Mouse (Mus musculus) frontal cortex, adult 2 months (tissue): ENCODE measurements around the gene Gh. TPM values are rescaled to one million over a fixed set of nuclear protein-coding genes. Genes with fewer than 3 reads are reported as not detected.

Experiments
- DNase-seq, 2 experiments: peaks; one replicate each; pipeline ENCODE4 v3.0.0; 2022; ENCODE audit warnings: low spot score in 1 of 2; ENCODE audit errors: extremely low spot score in 1 of 2
- polyA plus RNA-seq: library from polyadenylated mRNA; depleted of rRNA; stranded (reverse); fragments of >200 nt; gene quantifications from 2 replicates; pipeline ENCODE4 v1.2.3, GENCODE M21; 2012

Gene Gh
- polyA plus RNA-seq, 1 experiment = 2.1 TPM

- DNase-seq = no peak
Measured at GRCm38 (mm10) chr11:106313533-106313932, 11.9 kb upstream of the Gh start.

GRCm38 (mm10) chr11:106310123-106310522 is 8.5 kb upstream of the Gh start:
- no peak for DNase-seq

GRCm38 (mm10) chr11:106308162-106308561 is 6.5 kb upstream of the Gh start:
- DNase-seq = no peak

- DNase-seq = no peak
Measured at GRCm38 (mm10) chr11:106307432-106307831, 5.8 kb upstream of the Gh start.

- DNase-seq = no peak
Measured at GRCm38 (mm10) chr11:106306758-106307157, 5.1 kb upstream of the Gh start.

- no peak for DNase-seq
Measured at GRCm38 (mm10) chr11:106306065-106306385, 4.4 kb upstream of the Gh start.

- no peak for DNase-seq
Measured at GRCm38 (mm10) chr11:106305348-106306064, 3.8 kb upstream of the Gh start.

GRCm38 (mm10) chr11:106302634-106303033 is 969 bp upstream of the Gh start:
- DNase-seq = peak in 1 of 2 experiments; percentile 71

GRCm38 (mm10) chr11:106291861-106292260 is 9.8 kb downstream of the Gh start:
- no peak for DNase-seq

- no peak for DNase-seq
Measured at GRCm38 (mm10) chr11:106290376-106290775, 11.3 kb downstream of the Gh start.

GRCm38 (mm10) chr11:106289369-106289768 is 12.3 kb downstream of the Gh start:
- no peak for DNase-seq

- no peak for DNase-seq
Measured at GRCm38 (mm10) chr11:106286987-106287386, 14.7 kb downstream of the Gh start.

- DNase-seq = no peak
Measured at GRCm38 (mm10) chr11:106286206-106286605, 15.5 kb downstream of the Gh start.

GRCm38 (mm10) chr11:106284126-106284525 is 17.5 kb downstream of the Gh start:
- DNase-seq = no peak

GRCm38 (mm10) chr11:106283371-106283770 is 18.3 kb downstream of the Gh start:
- no peak for DNase-seq

- DNase-seq = no peak
Measured at GRCm38 (mm10) chr11:106282452-106282851, 19.2 kb downstream of the Gh start.

GRCm38 (mm10) chr11:106276454-106276853 is 25.2 kb downstream of the Gh start, which contains the start of gene Tcam1:
Gene Tcam1 (plus strand): TSS chr11:106276672.
- DNase-seq = peak; percentile 85 to 98

- no peak for DNase-seq
Measured at GRCm38 (mm10) chr11:106274971-106275411, 26.7 kb downstream of the Gh start.

- DNase-seq = no peak
Measured at GRCm38 (mm10) chr11:106274374-106274773, 27.3 kb downstream of the Gh start.

GRCm38 (mm10) chr11:106273811-106274210 is 27.9 kb downstream of the Gh start:
- DNase-seq = no peak

GRCm38 (mm10) chr11:106273311-106273684 is 28.4 kb downstream of the Gh start:
- no peak for DNase-seq

- DNase-seq = peak; percentile 98 to 99
Measured at GRCm38 (mm10) chr11:106272644-106273310, 28.9 kb downstream of the Gh start, which contains the start of gene Smarcd2. Gene Smarcd2 (minus strand): TSS chr11:106272972.
